Mouse (Mus musculus) G1E (cell line): Measurements from ENCODE around the gene Krt15. TPM values are rescaled to one million over a fixed set of nuclear protein-coding genes. Genes with fewer than 3 reads are reported as not detected.

Experiments
- ATAC-seq: 2 replicates; pipeline ENCODE4 v1.8.0; 2016; ENCODE audit warnings: mild to moderate bottlenecking; ENCODE audit not compliant: insufficient number of reproducible peaks, poor library complexity, low FRiP score, severe bottlenecking; ENCODE audit errors: extremely low read depth
- DNase-seq: peaks from one replicate; pipeline ENCODE4 v3.0.0; 2012; ENCODE audit warnings: low spot score
- H3K27me3 ChIP-seq: 2 replicates; pipeline ENCODE4 v1.6.1; 2012; ENCODE audit warnings: mild to moderate bottlenecking, low read length, inconsistent platforms; ENCODE audit not compliant: insufficient read depth
- H3K36me3 ChIP-seq: replicated peaks from 2 replicates; pipeline ENCODE3; 2012; ENCODE audit warnings: mild to moderate bottlenecking, inconsistent platforms
- H3K4me1 ChIP-seq: 2 replicates; pipeline ENCODE4 v1.6.1; 2012; ENCODE audit warnings: low read depth, low read length, inconsistent platforms, mixed read lengths; ENCODE audit not compliant: insufficient read depth
- H3K4me3 ChIP-seq: 2 replicates; pipeline ENCODE4 v1.5.1; 2012; ENCODE audit warnings: low read depth, mild to moderate bottlenecking, inconsistent platforms, low read length, moderate library complexity, mixed read lengths
- H3K9me3 ChIP-seq: replicated peaks from 2 replicates; pipeline ENCODE4 v1.6.1; 2012; ENCODE audit warnings: inconsistent platforms
- CTCF ChIP-seq: IDR thresholded peaks from 2 replicates; pipeline ENCODE4 v1.5.1; 2012; ENCODE audit warnings: low read depth, low read length, inconsistent platforms, mixed read lengths
- GATA1 ChIP-seq: IDR thresholded peaks from 2 replicates; pipeline ENCODE4 v1.6.1; 2012; ENCODE audit warnings: borderline replicate concordance, low read length, inconsistent platforms, mixed read lengths
- GATA2 ChIP-seq: IDR thresholded peaks from 2 replicates; pipeline ENCODE4 v1.6.1; 2012; ENCODE audit warnings: low read depth, low read length, inconsistent platforms, borderline replicate concordance
- POLR2AphosphoS5 ChIP-seq: IDR thresholded peaks from 2 replicates; pipeline ENCODE4 v1.6.1; 2012; ENCODE audit warnings: low read depth, low read length, inconsistent platforms; ENCODE audit not compliant: insufficient replicate concordance
- TAL1 ChIP-seq: conservative IDR thresholded peaks from 2 replicates; pipeline ENCODE4 v1.6.1; 2012; ENCODE audit warnings: low read depth, low read length, inconsistent platforms, mixed read lengths
- polyA plus RNA-seq: library from polyadenylated mRNA; stranded (reverse); fragments of >175 nt; gene quantifications from 2 replicates; pipeline ENCODE4 v1.2.3, GENCODE M21; 2012
- total RNA-seq, 2 experiments: library from RNA; stranded (forward) in 1 of 2; stranded (reverse) in 1 of 2; fragments of 200-1000 nt in 1 of 2; fragments of >200 nt in 1 of 2; fragmentation: Nextera tagmentation in 1 of 2; gene quantifications; 2 replicates each; pipeline ENCODE4 v1.2.3; 2014 to 2017

Gene Krt15
- total RNA-seq (2014; fragmentation: Nextera tagmentation) = not detected in 2 replicates
- not detected in 2 replicates for total RNA-seq (2017)
- polyA plus RNA-seq = not detected in 2 replicates

DNA sequence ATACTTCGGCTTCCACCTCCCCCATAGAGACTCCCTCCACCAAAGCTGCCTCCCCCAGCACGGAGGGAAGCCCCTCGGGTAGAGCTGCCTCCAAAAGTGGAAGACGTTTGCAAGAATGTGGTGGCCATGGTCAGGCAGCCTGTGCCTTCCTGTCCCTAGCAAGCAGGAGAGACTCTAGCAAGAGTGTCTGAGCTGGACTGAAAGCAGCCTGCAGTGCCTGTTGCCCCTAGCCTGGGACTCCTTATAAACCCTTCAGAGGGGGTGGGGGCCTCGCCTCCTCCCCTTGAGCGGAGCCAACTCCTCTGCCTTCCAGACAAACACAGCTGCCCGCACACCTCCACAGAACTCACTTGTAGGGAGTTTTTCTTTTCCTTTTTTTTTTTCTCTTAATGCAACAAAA, at the start of gene Krt15:
TSS of gene Krt15 (minus strand) at position 198 of the 400 bp plus-strand sequence.
- ATAC-seq = no peak

DNA sequence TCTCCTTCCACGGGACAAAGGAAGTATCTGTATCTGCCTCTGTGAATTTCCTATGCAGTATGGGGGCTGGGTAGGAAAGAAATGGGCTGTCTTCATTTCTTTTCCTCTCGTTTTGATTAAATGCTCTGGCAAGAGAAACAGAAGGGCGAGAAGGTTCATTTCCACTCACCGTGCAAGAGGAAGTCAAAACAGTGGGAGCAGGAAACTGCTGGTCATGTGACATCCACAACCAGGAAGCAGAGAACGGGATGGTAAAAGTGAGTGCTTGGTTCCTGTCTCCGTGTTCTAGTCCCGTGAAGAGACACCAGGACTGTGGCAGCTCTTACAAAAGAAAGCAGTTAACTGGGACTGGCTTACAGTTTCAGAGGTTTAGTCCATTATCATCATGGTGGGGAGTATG, 46.0 kb upstream of the Krt15 start:
- ATAC-seq = no peak

More for the DNA sequence above, at the start of gene Krt15:
- Histone ChIP-seq H3K9me3 (peaks cover 90% of the 10 kb centered on the region), H3K36me3 (no peaks in the 10 kb centered on the region), H3K4me3 (no peak within 1 kb of the TSS), H3K4me1 (no peaks in the 10 kb centered on the region), H3K27me3 (no peaks in the 10 kb centered on the region)
- TF ChIP-seq GATA2 (no peak), CTCF (no peak), POLR2AphosphoS5 (no peak), GATA1 (no peak), TAL1 (no peak)
- no peak for DNase-seq

DNA sequence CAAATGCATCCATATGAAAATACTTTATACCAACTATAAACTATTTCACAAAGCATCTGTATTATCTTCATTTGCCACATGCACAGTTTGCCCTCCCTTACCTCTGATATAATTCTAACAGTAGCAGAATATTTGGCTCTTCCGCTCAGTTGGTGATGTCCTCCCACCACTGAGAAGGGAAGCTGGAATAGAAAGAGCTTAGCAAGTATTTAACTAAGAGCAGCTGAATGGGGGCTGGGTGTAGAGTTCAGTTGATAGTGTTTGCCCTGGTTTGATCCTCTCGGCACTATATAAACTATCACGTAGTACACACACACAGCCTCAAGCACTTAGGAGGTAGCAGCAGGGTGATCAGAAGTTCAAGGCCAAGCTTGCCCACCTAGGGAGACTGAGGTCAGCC, 43.5 kb upstream of the Krt15 start:
- Histone ChIP-seq H3K4me3 (no peak overlapping the region), H3K4me1 (no peaks in the 10 kb centered on the region), H3K9me3 (peaks cover 73% of the 10 kb centered on the region), H3K27me3 (no peaks in the 10 kb centered on the region), H3K36me3 (no peaks in the 10 kb centered on the region)
- ATAC-seq = no peak
- no peak for DNase-seq
- TF ChIP-seq GATA1 = no peak
- no peak for TF ChIP-seq TAL1
- no peak for TF ChIP-seq GATA2
- no peak for TF ChIP-seq POLR2AphosphoS5
- no peak for TF ChIP-seq CTCF

More for the DNA sequence above, 46.0 kb upstream of the Krt15 start:
- H3K27me3 ChIP-seq = no peaks in the 10 kb centered on the region
- no peaks in the 10 kb centered on the region for H3K36me3 ChIP-seq
- DNase-seq = no peak
- H3K4me3 ChIP-seq = no peak overlapping the region
- peaks cover 71% of the 10 kb centered on the region for H3K9me3 ChIP-seq
- no peak for TF ChIP-seq GATA2
- no peak for TF ChIP-seq GATA1
- TF ChIP-seq CTCF = no peak
- no peak for TF ChIP-seq POLR2AphosphoS5
- TF ChIP-seq TAL1 = no peak
- H3K4me1 ChIP-seq = no peaks in the 10 kb centered on the region

DNA sequence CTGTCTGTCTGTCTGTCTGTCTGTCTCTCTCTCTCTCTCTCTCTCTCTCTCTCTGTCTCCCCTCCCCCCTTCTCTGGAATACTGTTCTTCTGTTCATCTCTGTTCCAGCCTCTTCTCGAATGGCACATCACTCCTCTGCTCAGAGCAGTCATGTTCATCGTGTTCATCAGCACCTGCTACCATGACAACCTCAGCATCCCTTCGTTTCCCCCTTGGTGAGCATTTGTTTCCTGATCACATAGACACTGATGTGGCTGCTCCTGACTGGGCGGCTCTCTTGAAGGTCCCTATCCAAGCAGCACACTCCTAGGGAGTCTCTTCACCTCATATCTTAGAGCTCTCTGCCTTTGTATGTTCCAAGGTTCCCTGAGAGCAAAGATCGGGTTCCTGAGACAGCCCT, 42.6 kb upstream of the Krt15 start:
- H3K36me3 ChIP-seq = no peaks in the 10 kb centered on the region
- DNase-seq (no peak), ATAC-seq (no peak)
- H3K4me3 ChIP-seq = no peak overlapping the region
- TF ChIP-seq CTCF (no peak), POLR2AphosphoS5 (no peak), GATA2 (no peak), GATA1 (no peak), TAL1 (no peak)
- H3K27me3 ChIP-seq = no peaks in the 10 kb centered on the region
- peaks cover 67% of the 10 kb centered on the region for H3K9me3 ChIP-seq
- H3K4me1 ChIP-seq = no peaks in the 10 kb centered on the region

DNA sequence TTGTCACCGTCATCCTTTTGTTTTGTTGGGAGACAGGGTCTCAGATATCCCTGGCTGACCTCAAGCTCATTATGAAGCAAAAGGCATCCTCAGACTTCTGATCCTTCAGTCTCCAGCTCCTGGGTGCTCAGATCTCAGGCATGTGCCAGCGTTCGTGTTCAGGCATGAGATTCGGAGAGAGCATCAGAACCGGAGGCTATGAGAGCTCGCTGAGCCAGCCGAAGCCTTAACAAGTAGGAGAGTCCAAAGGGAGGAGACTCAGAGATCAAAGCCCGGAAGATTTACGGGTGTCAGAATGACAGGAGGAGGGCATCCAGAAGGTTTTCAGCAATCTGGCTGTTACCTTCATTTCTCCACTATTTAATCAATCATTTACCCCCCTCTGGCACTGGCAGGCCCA, 41.1 kb upstream of the Krt15 start:
- TF ChIP-seq GATA1 (no peak), CTCF (no peak), POLR2AphosphoS5 (no peak), TAL1 (no peak), GATA2 (no peak)

DNA sequence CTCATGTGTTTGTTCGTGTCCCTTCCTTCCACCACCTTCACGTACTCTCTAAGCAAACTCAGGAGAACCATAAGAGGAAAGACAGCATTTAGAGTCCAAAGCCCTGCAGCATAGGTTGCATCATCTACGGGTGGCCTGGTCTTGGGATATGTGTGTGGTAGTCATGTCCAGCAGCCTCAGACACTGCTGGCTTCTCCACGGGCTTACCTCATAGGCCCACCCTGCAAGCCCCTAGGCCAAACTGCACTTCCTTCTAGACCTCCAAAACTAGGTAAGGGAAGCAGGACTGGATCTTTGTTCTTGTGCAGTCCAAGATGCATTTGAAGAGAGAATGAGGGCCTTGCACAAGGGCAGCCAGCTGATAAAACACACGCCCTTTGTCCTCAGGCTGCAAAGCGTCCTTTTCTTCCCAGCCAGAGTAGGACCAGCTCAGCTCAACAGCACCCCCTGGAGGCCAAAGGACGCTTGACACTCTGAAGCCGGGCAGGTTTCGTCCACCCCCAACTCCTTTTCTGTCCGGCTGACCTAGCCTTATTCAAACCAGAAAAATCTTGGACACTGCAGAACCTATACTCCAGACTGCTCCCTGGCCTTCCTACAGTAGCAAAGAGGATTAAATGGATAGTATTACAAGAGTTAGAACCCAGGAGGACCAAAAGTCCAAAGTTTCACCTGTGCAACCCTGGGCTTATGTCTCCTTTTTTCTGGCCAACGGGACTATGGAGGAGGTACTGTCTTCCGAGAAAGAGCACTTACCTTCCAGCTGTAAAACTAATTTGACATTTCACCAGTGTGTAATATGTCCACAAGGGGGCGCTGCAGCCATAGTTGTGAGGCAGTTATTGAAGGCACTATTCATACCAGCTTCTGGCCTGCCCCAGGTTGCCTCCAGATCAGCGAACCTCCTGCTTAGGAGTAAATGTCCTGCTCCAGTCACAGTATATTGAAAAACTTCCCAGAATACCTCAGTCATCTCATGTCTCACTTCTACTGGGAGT, 33.3 kb upstream of the Krt15 start:
- H3K27me3 ChIP-seq = no peaks in the 10 kb centered on the region
- peaks cover 70% of the 10 kb centered on the region for H3K9me3 ChIP-seq
- no peak for DNase-seq
- no peak for TF ChIP-seq TAL1
- no peak; the same call in 1 of the 2 replicates for TF ChIP-seq CTCF
- no peak for TF ChIP-seq GATA1
- no peak for TF ChIP-seq POLR2AphosphoS5
- TF ChIP-seq GATA2 = no peak
- H3K4me3 ChIP-seq = no peak overlapping the region
- no peaks in the 10 kb centered on the region for H3K4me1 ChIP-seq
- no peak for ATAC-seq
- no peaks in the 10 kb centered on the region for H3K36me3 ChIP-seq

More for the DNA sequence above, 41.1 kb upstream of the Krt15 start:
- H3K9me3 ChIP-seq = peaks cover 67% of the 10 kb centered on the region
- ATAC-seq (no peak), DNase-seq (no peak)
- H3K27me3 ChIP-seq = no peaks in the 10 kb centered on the region
- H3K4me3 ChIP-seq = no peak overlapping the region
- H3K4me1 ChIP-seq = no peaks in the 10 kb centered on the region
- no peaks in the 10 kb centered on the region for H3K36me3 ChIP-seq

DNA sequence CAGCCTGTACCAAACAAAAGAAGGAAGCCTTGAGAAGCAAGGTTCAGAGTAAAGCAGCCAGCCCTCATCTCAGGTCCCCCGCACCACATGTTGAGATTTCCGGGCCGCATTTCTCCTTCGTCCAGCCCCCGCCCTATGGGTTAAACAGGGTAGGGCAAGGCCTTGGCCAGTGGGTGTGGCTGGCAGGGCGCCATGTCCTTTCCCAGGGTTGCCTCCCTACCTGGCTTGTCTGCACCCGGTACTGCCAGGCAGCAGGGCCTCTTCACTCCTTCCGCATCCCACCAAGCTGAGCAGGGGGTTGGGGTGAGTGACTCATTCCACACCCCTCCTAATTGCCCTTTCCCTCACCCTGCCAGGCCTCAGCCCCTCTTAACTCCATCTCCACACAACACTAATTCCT, 32.3 kb upstream of the Krt15 start:
- no peaks in the 10 kb centered on the region for H3K27me3 ChIP-seq
- H3K36me3 ChIP-seq = no peaks in the 10 kb centered on the region
- H3K4me3 ChIP-seq = no peak overlapping the region
- ATAC-seq (no peak), DNase-seq (no peak)
- H3K4me1 ChIP-seq = no peaks in the 10 kb centered on the region
- H3K9me3 ChIP-seq = peaks cover 77% of the 10 kb centered on the region
- TF ChIP-seq POLR2AphosphoS5 = no peak
- no peak for TF ChIP-seq GATA1
- TF ChIP-seq CTCF = no peak
- TF ChIP-seq TAL1 = no peak
- no peak for TF ChIP-seq GATA2
